Mouse (Mus musculus): ENCODE measurements around the gene Arhgdib. TPM values are rescaled to one million over a fixed set of nuclear protein-coding genes. Genes with fewer than 3 reads are reported as not detected.

The Arhgdib gene
- 90.2 TPM for polyA plus RNA-seq (2012; fragmentation: generic; extraction: Trizol)

DNA sequence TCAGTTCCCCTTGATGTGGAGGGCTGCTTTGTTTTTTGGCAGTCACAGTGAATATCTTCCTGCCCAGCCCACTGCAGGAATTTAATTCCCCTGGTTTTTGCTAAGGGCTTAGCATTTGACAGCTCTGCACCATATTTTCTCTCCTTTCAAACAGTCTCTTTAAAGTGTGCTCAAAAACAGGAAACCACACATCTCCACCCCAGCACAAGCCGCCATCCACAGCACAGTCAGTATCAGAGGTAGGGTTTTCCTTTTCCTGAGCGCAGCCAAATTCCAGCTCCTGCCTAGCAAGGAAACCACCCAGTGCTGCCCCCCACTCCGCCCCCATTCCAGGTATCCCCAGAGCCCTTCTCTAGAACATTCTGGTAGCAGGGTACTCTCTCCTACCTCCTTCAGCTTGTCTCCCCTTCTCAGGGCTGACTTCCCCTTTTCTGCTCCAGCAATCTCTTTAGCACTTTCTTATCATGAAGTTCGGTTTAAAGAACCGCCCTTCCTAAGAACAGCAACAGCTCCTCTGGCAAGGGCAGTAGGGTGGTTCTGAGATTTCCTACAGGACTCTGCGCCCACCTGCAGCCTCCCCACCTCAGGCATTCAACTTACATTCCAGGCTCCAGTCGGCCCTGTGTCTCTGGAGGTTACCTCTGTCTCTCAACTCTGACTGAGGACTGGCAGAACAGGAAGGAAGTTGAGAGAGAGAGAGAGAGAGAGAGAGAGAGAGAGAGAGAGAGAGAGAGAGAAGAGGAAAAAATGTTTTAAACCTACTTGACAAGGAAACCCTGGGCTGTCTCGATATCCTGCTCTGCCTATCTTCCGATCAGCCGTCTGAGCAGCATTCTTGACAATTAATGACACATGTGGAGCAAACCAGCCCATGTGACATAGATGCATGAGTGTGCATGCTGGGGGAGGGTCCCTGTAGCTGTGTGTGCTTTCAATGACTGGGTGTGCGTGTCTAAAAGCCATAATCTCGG, at the start of gene Arhgdib:
Gene Arhgdib, minus strand, starts transcription at position 849 of the 971 bp plus-strand sequence.
- Histone ChIP-seq H3K4me2 (ENCODE audit: low read depth) (peak within 1 kb of the TSS; percentile 63), H3K79me2 (ENCODE audit: control insufficient read depth, insufficient read depth) (no peaks in the 10 kb centered on the region), H3K36me3 (ENCODE audit: control insufficient read depth, insufficient read depth) (no peaks in the 10 kb centered on the region), H3ac (ENCODE audit: control insufficient read depth, insufficient read length) (no peak within 1 kb of the TSS), H3K4me3 (no peak within 1 kb of the TSS), H3K27me3 (ENCODE audit: control insufficient read depth, insufficient read depth, insufficient read length) (no peaks in the 10 kb centered on the region)
- no peak for TF ChIP-seq MYOD1 (IDR thresholded peaks at IDR 0.05; ENCODE audit: control insufficient read depth in 1 of 3, insufficient read length in 2 of 3, low read depth in 2 of 3)
- TF ChIP-seq MAX (IDR thresholded peaks at IDR 0.05; ENCODE audit: low read depth): no peak
- TF ChIP-seq POLR2A (IDR thresholded peaks at IDR 0.05; ENCODE audit: insufficient read length, low read depth): no peak
- TF ChIP-seq REST (IDR thresholded peaks at IDR 0.05; ENCODE audit: insufficient read depth, insufficient read length): no peak
- no peak for TF ChIP-seq TCF12 (IDR thresholded peaks at IDR 0.05; ENCODE audit: insufficient read depth, poor library complexity, severe bottlenecking)
- no peak for TF ChIP-seq USF1 (IDR thresholded peaks at IDR 0.05; ENCODE audit: low read depth)
- no peak for TF ChIP-seq SRF (IDR thresholded peaks at IDR 0.05; ENCODE audit: control insufficient read depth, insufficient read length, low read depth)
- TF ChIP-seq CEBPB (IDR thresholded peaks at IDR 0.05; ENCODE audit: insufficient read depth, poor library complexity, severe bottlenecking): no peak
- no peak for TF ChIP-seq TCF3 (IDR thresholded peaks at IDR 0.05; ENCODE audit: insufficient read length, low read depth)
- no peak for TF ChIP-seq E2F4 (IDR thresholded peaks at IDR 0.05; ENCODE audit: insufficient read depth)
- TF ChIP-seq MYOG (IDR thresholded peaks at IDR 0.05; ENCODE audit: control insufficient read depth in 1 of 3, insufficient read depth in 1 of 3, insufficient read length in 2 of 3, low read depth in 2 of 3): no peak
- TF ChIP-seq POLR2AphosphoS2 (IDR thresholded peaks at IDR 0.05; ENCODE audit: insufficient read length, low read depth): no peak

DNA sequence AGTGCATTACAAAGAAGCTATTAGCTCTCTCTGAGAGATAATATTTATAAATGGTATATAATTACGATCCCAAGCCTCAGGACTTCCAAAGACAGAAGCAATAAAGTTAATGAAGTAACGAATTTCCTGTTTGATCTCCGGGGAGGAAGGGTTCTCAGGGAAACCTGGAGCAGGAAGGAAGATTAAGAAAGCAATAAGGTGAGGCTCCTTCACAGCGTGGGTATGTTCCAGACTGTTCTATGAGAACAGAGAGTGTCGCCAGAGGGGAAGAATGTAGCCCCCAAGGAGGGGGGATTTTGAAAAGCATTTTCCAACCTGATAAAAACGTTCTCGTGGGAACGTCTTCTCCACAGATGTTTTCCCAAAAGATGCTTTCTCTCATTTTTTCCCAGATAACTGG, 48.9 kb upstream of the Arhgdib start:
- no peak overlapping the region for H3ac ChIP-seq (ENCODE audit: control insufficient read depth, insufficient read length)
- no peak for TF ChIP-seq E2F4 (IDR thresholded peaks at IDR 0.05; ENCODE audit: insufficient read depth)
- TF ChIP-seq USF1 (IDR thresholded peaks at IDR 0.05; ENCODE audit: low read depth): no peak
- no peak for TF ChIP-seq TCF3 (IDR thresholded peaks at IDR 0.05; ENCODE audit: insufficient read length, low read depth)
- no peak for TF ChIP-seq POLR2AphosphoS2 (IDR thresholded peaks at IDR 0.05; ENCODE audit: insufficient read length, low read depth)
- TF ChIP-seq MAX (IDR thresholded peaks at IDR 0.05; ENCODE audit: low read depth): no peak
- no peak for TF ChIP-seq MYOD1 (IDR thresholded peaks at IDR 0.05; ENCODE audit: control insufficient read depth in 1 of 3, insufficient read length in 2 of 3, low read depth in 2 of 3)
- no peak for TF ChIP-seq TCF12 (IDR thresholded peaks at IDR 0.05; ENCODE audit: insufficient read depth, poor library complexity, severe bottlenecking)
- TF ChIP-seq MYOG (IDR thresholded peaks at IDR 0.05; ENCODE audit: control insufficient read depth in 1 of 3, insufficient read depth in 1 of 3, insufficient read length in 2 of 3, low read depth in 2 of 3): no peak
- TF ChIP-seq POLR2A (IDR thresholded peaks at IDR 0.05; ENCODE audit: insufficient read length, low read depth): no peak
- no peak for TF ChIP-seq SRF (IDR thresholded peaks at IDR 0.05; ENCODE audit: control insufficient read depth, insufficient read length, low read depth)
- no peak for TF ChIP-seq REST (IDR thresholded peaks at IDR 0.05; ENCODE audit: insufficient read depth, insufficient read length)
- TF ChIP-seq CEBPB (IDR thresholded peaks at IDR 0.05; ENCODE audit: insufficient read depth, poor library complexity, severe bottlenecking): no peak
- no peaks in the 10 kb centered on the region for H3K27me3 ChIP-seq (ENCODE audit: control insufficient read depth, insufficient read depth, insufficient read length)
- H3K79me2 ChIP-seq (ENCODE audit: control insufficient read depth, insufficient read depth): no peaks in the 10 kb centered on the region
- no peak overlapping the region for H3K4me3 ChIP-seq
- H3K4me2 ChIP-seq (ENCODE audit: low read depth): no peak overlapping the region
- H3K36me3 ChIP-seq (ENCODE audit: control insufficient read depth, insufficient read depth): no peaks in the 10 kb centered on the region

DNA sequence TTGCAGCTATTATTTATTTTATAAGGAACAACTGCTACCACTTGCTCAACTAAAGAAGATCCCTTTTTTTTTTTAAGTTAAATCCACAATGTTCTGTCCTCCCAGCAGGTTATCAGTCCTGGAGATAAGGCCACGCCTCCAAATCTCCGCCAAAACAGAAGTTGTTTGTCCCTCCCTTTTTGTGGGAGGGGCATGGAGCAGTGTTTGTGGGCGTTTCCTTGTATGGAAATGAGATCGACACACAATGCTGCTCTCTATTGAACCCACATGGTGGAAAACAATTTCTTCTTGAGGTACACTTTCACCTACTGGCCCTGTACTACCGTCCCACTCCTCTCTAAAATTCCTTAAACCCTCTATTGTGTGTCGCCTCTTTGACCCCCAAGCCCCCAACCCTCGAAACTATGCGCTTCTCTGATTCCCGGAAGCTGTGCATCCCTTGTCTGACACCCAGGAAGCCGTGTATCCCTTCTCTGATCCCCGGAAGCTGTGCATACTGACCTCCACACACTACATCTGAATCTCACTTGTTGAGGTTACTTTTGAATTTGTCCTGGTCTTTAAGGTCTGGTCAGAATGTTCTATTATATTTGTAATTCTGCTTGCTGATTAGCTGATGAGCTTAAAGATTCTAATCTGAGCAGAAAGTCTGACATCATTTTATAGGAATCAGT, 48.3 kb upstream of the Arhgdib start:
- H3K79me2 ChIP-seq (ENCODE audit: control insufficient read depth, insufficient read depth): no peaks in the 10 kb centered on the region
- H3K36me3 ChIP-seq (ENCODE audit: control insufficient read depth, insufficient read depth): no peaks in the 10 kb centered on the region
- TF ChIP-seq USF1 (IDR thresholded peaks at IDR 0.05; ENCODE audit: low read depth) (no peak), REST (IDR thresholded peaks at IDR 0.05; ENCODE audit: insufficient read depth, insufficient read length) (no peak), TCF12 (IDR thresholded peaks at IDR 0.05; ENCODE audit: insufficient read depth, poor library complexity, severe bottlenecking) (no peak), MAX (IDR thresholded peaks at IDR 0.05; ENCODE audit: low read depth) (no peak), TCF3 (IDR thresholded peaks at IDR 0.05; ENCODE audit: insufficient read length, low read depth) (no peak), POLR2A (IDR thresholded peaks at IDR 0.05; ENCODE audit: insufficient read length, low read depth) (no peak), CEBPB (IDR thresholded peaks at IDR 0.05; ENCODE audit: insufficient read depth, poor library complexity, severe bottlenecking) (no peak), MYOD1 (IDR thresholded peaks at IDR 0.05; ENCODE audit: control insufficient read depth in 1 of 3, insufficient read length in 2 of 3, low read depth in 2 of 3) (no peak), POLR2AphosphoS2 (IDR thresholded peaks at IDR 0.05; ENCODE audit: insufficient read length, low read depth) (no peak), E2F4 (IDR thresholded peaks at IDR 0.05; ENCODE audit: insufficient read depth) (no peak), SRF (IDR thresholded peaks at IDR 0.05; ENCODE audit: control insufficient read depth, insufficient read length, low read depth) (no peak), MYOG (IDR thresholded peaks at IDR 0.05; ENCODE audit: control insufficient read depth in 1 of 3, insufficient read depth in 1 of 3, insufficient read length in 2 of 3, low read depth in 2 of 3) (no peak)
- H3K27me3 ChIP-seq (ENCODE audit: control insufficient read depth, insufficient read depth, insufficient read length): no peaks in the 10 kb centered on the region
- H3ac ChIP-seq (ENCODE audit: control insufficient read depth, insufficient read length): no peak overlapping the region
- no peak overlapping the region for H3K4me2 ChIP-seq (ENCODE audit: low read depth)
- H3K4me3 ChIP-seq: no peak overlapping the region

DNA sequence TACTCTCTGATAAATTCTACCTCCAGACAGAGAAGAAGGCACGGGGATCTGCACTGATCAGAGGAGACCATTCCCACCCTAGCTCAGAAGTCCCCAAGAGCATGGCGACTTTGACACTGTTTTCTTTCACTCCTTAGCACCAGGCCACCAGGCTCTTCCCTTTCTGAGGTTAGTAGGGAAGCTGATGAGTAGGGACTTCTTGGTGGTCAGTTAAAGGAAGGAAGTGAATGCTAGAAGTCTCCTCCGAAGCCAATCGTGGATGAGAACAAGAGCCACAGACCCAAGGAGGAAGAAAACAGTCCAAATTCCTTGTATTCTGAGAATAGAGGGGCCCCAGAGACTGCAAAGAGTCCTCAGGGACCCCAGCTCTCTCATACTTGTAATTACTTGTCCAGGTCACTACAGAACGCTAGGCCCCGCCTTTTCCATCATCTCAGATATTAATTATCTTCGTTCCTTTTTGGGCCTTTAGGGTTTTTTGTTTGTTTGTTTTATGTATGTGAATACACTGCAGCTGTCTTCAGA, 46.9 kb upstream of the Arhgdib start:
- no peak overlapping the region for H3K4me2 ChIP-seq (ENCODE audit: low read depth)
- no peaks in the 10 kb centered on the region for H3K27me3 ChIP-seq (ENCODE audit: control insufficient read depth, insufficient read depth, insufficient read length)
- H3K4me3 ChIP-seq: no peak overlapping the region
- H3K36me3 ChIP-seq (ENCODE audit: control insufficient read depth, insufficient read depth): no peaks in the 10 kb centered on the region
- no peak overlapping the region for H3ac ChIP-seq (ENCODE audit: control insufficient read depth, insufficient read length)
- H3K79me2 ChIP-seq (ENCODE audit: control insufficient read depth, insufficient read depth): no peaks in the 10 kb centered on the region
- TF ChIP-seq SRF (IDR thresholded peaks at IDR 0.05; ENCODE audit: control insufficient read depth, insufficient read length, low read depth) (no peak), MYOG (IDR thresholded peaks at IDR 0.05; ENCODE audit: control insufficient read depth in 1 of 3, insufficient read depth in 1 of 3, insufficient read length in 2 of 3, low read depth in 2 of 3) (no peak), CEBPB (IDR thresholded peaks at IDR 0.05; ENCODE audit: insufficient read depth, poor library complexity, severe bottlenecking) (no peak), POLR2A (IDR thresholded peaks at IDR 0.05; ENCODE audit: insufficient read length, low read depth) (no peak), MAX (IDR thresholded peaks at IDR 0.05; ENCODE audit: low read depth) (no peak), POLR2AphosphoS2 (IDR thresholded peaks at IDR 0.05; ENCODE audit: insufficient read length, low read depth) (no peak), TCF12 (IDR thresholded peaks at IDR 0.05; ENCODE audit: insufficient read depth, poor library complexity, severe bottlenecking) (no peak)
